Mouse (Mus musculus) CD8-positive naive resting alpha-beta T cell, adult 2 months (primary cell): ENCODE results near the gene Npcd.

Source experiments
- DNase-seq, 2 experiments: peaks; one replicate each; pipeline ENCODE4 v3.0.0; 2022; ENCODE audit warnings: low read depth in 2 of 2, low spot score in 2 of 2

Npcd gene

DNA sequence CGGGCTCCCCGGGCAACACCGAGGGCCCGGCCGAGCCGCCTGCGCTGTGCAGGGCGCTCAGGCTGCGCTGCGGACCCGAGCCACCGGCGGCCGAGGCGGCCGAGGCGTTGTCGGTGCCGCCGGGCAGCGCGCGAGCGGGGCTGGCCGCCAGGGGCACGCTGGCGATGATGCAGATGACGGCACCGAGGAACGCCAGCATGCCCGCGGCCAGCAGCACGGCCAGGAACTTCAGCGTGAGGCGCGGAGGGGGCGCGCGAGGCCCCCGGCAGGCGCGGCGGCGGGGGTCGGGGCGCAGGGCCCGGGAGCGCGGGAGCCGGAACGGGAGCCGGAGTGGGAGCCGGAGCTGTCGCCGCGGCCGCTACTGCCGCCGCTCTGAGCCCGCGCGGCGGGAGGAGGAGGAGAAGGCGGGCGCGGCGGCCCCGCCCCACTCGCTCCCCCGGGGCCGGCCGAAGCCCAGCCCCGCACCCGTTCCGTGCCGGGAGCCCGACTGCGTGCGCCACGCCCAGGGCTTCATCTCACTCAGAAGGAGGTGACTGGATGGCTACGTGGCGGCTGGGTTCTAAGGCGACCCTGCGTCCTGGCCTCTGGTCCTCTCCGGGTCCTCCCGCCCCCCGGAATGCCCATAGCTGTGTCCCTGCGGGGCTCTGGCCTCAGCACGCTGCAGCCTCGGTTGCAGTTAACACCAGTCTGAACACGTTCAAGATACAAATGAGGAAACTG, 29.5 kb downstream of the Npcd start, which contains the start of gene Nptxr:
Nptxr (minus strand) TSS at position 415 of the 720 bp plus-strand sequence.
- no peak for DNase-seq

DNA sequence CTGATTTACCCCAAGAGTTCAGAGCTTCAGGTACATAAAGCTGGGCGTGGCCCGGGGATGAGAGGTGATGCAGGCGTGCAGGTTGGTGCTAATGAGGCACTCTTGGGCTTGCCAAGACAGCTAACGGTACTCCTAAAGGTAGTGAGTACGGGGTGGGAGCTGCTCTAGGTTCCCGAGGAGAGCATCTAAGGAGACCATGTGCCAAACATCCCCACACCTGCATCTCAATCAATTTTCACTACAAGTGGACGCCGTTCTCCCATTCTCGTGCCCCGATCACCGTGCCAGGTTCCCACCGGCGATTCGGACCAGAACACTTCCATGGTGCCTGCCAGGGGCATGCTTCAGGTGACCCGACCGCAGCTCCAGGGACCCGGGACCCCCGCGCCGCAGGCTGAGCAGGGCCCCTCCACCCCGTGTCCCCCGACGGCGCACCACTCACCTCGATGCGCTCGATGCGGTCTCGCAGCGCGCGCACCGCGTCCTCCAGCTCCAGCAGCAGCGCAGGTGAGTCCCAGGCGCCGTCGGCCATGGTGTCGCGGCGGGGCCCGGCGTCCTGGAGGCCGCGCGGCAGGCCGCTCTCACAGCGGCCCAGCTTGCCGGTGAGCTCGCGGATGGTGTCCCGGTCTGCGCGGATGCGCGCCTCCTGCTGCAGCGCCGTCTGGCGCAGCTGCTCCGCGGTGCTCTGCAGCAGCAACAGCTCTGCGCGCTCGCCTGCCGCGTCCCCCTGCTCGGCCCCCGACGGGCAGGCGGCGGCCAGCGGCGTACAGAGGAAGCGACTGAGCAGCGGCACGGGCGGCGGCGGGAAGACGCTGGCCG, 30.3 kb downstream of the Npcd start:
- no peak for DNase-seq

DNA sequence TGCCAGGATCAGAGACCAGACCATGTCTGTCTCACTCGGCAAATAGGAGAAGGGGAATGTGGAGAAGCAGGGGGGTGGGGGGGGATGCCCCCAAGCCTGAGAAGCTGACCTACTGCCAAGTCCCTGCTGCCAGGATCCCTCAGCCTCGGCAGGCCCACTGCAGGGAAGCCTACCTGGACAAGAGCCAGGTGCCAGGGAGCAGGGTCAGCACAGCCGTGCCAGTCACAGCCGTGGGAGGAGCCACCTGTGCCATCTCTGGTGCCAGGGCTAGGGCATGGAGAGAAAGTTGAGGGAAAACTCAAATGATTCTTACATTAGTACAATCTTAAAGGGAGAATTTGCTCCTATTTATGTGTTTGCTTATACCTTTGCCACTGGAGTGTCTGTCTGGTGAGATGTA, 31.7 kb downstream of the Npcd start:
- DNase-seq: no peak

DNA sequence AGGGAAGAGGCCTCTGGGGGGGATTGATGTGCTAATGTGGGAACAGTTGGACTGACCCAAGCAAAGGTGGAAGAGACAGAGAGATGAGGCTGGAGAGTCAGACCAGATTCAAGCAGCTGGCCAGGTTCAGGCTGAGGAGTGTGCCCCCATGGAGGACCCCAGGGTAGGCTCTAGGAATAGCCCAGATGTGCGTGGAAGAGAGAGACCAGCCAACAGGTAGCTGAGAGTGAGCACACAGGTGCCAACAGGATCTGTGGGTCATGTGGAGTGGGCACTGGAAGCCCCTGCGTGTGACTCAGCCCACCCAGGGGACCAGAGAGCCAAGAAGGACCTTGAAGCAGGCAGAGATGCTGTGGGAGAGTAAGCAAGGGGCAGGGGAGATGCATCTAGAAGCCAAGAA, 32.4 kb downstream of the Npcd start:
- DNase-seq: no peak

DNA sequence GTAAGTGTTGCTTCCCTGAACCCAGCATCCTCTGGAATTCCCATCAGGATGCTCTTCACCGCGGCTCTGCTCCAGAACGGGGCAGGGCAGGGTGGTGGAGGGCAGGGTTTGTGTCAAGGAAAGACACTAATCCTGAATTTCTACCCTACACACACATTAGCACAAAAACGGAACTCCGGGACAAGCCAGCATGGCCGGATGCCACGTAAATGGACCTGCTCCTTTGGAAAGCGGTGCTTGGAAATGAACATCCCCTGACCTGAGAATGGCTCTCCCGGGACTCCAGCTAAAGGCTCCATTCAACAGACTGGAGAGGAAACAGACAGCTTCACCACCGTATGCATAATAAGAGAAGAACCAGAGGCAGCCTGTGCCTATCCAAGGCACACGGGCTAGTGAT, 33.3 kb downstream of the Npcd start:
- DNase-seq: no peak

DNA sequence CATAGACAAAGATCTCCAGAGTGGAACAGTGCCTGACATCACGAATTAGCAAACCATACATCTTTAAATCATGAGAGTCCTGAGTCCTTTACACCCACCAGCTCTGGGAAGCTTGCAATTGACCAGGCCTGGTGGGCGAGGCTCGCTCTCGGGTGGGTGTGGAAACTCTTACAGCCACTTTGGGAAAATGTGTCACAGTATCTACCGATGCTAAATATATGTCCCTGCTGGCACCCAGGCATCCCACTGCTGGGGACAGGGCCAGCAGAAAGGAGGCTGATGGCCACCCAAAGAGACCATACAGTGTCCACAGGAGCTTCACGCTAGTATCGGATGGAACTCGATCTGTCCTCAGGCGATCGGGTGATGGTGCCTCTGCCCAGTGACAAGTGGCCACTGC, 35.4 kb downstream of the Npcd start:
- DNase-seq: no peak

DNA sequence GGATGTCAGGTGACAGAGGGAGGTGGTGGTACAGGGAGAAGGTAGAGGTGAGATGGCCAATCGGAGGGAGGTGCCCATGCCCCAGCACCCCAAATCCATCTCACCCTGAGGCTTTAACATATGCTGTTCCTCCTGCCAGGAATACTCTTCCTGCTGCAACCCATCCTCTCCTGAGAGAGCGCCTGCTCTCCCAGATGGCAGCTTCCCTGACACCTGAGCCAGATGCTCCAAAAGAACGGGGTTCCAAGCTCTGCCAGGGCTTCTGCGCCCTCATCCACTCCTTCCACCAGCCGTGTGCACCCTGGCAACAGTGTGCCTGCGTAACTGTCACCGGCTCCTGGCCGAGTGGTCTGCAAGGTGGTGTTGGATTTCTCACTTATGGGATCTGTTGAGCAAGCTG, 36.4 kb downstream of the Npcd start:
- no peak for DNase-seq

DNA sequence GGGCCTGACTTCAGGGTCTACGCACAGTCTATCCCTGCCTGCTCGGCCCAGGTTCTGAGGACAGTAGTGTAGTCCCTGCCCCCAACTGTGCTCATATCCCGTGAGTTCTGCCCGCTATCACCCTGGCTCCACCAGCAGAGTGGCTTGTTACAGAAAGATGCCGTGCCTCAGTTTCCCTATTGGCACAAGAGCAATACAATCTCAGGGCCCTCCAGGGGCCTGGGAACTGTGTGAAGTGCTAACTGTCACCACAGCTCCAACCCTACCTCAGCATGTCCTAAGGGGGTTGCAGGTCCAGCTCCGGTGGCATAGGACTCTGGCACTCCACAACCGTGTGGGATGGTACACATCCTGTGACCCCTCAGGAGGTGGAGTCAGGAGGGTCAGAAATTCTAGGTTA, 36.9 kb downstream of the Npcd start:
- no peak for DNase-seq

DNA sequence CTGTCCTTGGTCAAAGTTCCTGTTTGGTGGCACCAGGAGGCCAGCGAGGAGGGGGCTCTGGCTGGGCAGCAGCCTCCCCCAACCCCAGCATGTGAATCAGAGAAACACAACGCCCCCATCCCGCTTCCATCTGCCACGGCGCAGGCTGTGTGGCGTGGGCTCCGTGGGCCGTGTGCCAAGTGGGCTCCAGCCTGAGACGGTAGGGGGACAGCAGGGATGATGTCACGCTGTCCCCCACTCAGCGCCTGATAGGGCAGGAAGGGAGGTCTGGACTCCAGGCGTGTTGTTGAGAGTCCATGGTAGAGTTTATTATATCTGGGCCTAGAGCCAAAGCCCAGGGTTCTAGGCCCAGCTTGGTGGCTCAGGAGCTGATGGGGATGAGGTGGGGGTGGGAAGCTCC, 37.8 kb downstream of the Npcd start:
- no peak for DNase-seq

DNA sequence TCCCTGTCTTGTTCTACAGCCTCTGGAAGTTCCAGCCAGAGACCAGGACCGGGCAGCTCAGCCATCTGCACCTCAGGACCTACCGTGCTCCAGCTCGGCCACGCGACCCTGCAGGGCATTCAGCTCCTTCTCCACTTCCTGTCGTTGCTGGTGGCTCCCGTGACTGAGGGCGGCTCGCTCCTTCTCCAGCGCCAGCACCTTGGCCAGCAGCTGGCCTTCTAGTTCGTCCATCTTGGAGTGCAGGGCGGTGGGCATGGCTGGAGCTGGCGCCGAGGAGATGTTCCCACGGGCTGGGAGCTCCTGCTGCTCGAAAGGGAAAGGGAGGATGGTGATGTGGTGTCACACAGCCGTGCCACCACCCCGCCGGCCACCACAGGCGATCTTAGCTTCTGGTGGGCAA, 39.9 kb downstream of the Npcd start:
- DNase-seq: no peak

DNA sequence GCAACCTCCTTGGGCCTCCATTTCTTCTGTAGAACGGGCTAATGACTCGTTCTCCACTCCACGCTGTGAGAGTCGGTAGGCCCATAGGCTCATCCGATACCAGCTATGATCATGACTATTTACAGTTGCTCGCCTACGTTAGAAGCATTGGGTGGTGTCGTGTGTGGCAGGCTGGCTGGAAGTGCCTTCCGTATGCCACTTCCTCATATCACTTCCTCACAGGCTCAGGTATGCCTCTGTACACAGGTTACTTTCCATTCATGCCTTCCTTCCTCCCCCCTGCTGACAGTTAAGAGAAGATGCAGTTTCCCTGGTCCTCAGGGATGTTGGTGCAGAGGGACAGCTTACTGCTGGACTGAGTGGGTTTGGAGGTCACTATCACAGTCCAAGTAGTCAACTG, 41.0 kb downstream of the Npcd start:
- DNase-seq: no peak

DNA sequence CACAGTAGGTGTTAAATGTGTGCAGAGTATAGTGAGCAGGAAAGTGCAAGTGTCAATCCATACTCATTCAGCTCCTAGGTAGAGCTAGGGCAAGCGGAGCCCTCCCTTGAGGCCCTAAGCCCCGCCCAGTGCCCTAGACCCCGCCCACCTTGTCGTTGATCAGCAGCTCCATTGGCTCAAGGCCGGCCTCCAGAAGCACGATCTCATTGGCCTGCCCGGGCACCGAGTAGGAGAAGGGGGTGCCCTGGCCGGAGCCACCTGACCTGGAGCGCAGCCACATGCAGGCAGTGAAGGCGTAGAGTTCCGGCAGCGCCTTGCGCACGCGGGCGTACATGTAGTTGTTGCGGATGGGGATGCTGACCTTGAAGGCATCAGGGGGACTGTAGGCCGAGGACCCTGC, 41.6 kb downstream of the Npcd start:
- DNase-seq: no peak

DNA sequence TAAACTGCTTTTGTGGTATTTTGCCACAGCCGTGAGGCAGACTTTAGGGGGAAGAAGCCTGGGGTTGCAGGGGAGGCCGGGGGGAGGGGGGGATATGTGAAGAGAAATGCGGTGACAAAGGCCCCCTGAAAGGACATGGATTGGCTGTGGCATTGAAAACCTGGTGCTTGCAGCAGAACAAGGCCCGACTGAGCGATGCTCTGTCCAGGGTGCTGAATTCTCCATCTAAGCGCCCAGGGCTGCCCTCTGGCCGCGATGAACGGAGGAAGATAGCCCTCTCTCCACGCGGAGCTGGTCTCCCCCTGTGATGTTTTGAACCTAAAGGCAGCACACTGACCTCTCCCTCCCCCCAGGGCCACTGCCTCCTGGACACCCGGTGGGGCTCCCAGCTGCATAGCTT, 42.5 kb downstream of the Npcd start:
- no peak for DNase-seq

DNA sequence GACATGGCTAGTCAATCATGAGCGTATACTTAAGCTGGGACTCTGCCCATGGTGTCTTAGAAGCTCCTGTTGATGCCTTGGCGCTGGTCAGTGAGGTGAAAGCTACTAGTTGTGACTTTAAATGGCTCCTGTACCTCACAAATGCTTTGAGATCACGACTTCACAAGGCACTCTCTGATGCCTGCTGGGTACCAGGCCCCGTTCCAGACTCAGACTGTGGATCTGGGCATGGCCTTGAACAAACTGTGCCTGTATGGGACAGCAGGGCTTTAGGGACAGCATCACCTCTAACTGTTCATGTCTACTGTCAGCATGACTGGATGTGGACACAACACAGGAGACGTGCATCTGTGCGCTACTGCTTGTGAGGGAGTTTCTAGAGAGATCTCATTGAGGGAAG, 43.1 kb downstream of the Npcd start:
- no peak for DNase-seq

DNA sequence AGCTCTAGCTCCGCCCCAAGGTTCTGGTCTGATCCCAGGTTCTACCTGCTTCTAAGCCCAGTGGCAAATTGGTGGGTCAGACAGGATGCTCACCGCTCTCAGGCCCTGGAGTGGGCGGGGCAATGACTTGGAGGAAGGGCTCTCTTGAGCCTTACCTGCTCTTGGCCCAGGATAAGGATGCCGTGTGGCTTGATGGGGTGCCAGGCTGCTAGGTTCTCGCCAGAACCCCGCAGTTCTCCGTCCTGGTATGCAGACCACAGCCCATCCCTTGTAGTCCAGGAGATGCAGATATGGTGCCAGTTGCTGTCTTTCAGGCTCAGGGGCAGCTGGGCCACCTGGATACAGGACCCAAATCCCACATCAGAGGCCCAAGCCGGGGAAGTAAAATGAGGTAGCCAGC, 43.9 kb downstream of the Npcd start:
- DNase-seq: no peak

DNA sequence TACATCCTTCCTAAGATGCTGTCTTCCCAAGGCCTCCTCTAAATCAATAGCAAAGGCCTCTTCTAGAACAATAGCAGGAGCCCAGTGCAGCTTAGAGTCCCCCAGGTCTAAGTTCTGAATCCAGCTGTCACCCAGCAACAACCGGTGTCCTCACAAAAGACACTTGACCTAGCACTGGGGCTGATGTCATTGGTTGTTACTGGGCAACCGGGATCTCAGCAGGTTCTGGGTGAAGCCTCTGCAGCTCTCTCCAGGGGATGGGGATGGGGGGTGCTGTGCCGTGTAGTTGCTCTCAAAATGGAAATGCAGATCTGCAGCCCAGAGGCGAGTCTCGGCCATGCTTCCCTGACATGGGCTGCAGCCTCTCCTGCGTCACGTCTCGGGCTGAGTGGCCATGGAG, 46.2 kb downstream of the Npcd start:
- no peak for DNase-seq

DNA sequence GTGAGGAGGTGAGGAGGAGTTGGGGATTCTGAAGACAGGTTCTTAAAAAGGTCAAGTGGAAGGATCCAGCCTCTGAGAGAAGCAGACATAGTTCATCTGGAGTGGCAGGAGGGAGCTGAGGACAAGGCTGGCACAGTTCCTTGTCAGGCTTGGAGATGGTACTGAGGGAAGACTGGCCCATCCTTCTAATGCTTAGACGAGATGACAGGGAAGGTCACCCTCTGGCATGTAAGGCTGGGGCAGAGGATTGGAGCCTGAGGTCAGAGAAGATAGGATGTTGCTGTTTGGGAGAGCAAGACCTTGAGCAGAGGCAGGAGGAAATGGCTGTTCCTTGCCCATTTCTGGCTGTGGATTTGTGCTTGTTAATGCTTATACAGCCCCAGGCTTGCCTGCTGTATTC, 49.0 kb downstream of the Npcd start:
- DNase-seq: no peak

DNA sequence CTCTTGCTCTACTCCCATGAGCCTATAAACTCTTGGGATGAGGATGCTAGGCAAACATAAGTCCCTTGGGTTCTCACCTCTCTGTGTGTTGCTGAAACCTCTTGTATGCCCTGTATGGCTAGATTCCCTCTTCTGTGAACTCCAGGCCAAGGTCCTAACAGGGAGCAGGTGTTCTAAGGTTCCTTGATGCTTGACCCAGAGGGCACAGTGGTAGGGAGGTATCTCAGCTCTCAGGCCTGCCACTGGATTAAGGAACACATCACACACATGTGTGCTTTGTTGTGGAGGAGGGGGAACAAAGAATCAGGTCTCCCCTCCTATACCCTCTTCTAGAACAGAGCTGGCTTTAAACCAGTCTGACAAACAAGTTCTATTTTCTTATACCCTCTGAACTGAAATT, 56.3 kb downstream of the Npcd start, which contains the start of gene Dnal4:
Dnal4 (minus strand) TSS at position 101 of the 400 bp plus-strand sequence.
- no peak for DNase-seq

DNA sequence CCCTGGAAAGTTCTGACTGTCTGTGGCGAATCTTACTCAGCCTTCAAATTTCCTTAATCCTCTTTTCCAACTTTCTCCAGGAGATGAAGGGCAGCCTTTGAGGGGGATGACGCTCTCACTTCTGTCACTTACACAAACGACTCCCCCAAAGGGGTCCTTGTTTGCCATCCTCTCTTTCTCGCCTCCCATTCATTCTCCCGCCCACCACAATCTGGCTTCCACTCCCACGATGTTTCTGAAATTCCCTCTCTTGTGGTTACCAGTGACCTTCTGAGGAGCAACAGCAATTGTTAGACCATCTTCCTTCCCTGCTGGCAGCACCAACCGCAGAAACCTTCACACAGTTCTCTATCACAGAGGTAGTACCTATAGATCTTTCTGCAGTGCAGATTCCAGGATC, 58.4 kb downstream of the Npcd start:
- DNase-seq: no peak

DNA sequence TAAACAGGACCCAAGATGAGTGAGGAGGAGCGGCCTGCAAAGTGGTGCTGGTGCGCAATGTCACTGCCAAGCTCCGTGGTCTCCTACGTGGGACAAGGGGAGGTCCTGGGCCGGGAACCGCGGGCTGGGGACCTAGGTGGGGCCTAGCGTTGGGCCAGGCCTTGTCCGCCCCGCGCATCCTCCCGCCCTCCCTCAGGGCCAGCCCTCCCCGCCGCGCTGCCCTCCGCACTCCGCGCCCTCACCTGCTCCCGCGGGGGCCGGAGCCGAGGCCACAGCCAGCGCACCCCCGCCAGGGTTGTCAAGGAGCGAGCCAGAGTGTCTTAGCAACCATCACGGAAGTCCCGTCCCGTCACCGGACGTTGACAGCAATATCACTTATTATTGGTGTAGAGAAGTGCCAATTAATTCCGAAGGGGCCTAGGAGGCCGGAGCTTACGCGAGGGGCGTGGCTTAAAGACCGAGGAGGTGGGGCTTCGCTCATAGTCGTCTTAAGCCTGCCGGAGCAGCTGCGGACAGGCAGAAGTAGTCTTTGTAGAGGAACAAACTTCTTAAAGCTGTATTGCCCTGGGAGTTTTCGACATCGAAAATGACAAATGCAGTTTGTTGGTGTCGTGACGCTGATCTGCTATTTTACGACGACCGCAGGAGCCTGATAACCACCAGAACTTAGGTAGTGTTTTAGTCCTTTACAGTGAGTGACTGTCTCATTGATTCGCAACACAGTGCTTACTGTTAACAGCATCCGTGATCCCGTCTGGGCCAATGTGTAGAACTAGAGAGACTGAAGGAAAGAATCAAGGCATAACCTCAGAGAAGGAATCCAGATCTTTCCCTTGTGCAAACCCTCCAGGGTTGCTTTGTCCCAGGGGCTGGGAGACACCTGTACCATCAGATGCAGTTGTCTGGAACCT, 59.7 kb downstream of the Npcd start:
- peak; percentile 94 to 97 for DNase-seq

DNA sequence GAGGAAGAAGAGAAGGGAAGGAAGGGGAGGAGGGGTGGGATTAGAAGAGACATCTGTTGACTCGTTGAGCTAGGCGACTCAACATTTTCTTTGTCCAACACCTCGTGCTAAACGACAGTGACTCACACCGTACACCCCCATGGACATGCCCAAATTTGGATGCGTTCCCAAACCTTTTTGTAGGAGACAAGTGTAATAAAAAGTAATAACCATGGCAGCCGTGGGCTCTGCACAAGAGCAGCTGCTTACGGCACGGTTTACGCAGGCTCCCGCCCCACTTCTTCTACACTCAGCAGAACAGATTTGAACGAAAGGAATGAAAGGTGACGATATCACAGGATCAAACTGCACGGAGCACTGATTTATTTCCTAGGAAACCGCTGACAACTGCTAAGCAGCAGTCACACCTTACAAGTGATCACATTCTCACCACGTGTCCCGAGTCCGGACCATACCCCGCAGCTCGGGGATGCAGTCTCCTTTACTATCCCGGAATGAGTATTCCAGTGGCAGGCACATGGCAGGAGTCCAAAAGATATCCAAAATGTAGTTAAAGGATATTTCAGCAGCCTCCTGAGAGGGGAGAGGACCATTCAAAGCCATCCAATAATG, 63.3 kb downstream of the Npcd start:
- DNase-seq: no peak
